Mouse (Mus musculus) liver, postnatal 0 days (tissue): ENCODE results near the gene Ahdc1. TPM values are rescaled to one million over a fixed set of nuclear protein-coding genes. Genes with fewer than 3 reads are reported as not detected.
A peak's percentile ranks its signal among the peaks of the same experiment; 100 is the strongest.
"Not testable (repeated sequence)": the region's sequence is repeated elsewhere in the genome, so short reads cannot be mapped to it uniquely, and the experiment has no call there.

Source experiments
- ATAC-seq: fragments of 200-750 bp; cut with Nextera tagmentation; 2 replicates; pipeline ENCODE4 v1.8.0; 2017; ENCODE audit warnings: mild to moderate bottlenecking, moderate library complexity
- DNase-seq: peaks from one replicate; pipeline ENCODE4 v3.0.0-alpha.2; 2016
- H3K27ac ChIP-seq: fragments of 300-500 bp; sonication (generic); 2 replicates; pipeline ENCODE4 v1.5.1; 2014; ENCODE audit warnings: antibody characterized with exemption, moderate library complexity, mild to moderate bottlenecking, low read depth
- H3K27me3 ChIP-seq: fragments of 300-500 bp; sonication (generic); 2 replicates; pipeline ENCODE4 v1.6.1; 2014; ENCODE audit warnings: low read length, control low read depth, mixed read lengths; ENCODE audit not compliant: insufficient read depth
- H3K36me3 ChIP-seq: fragments of 300-500 bp; sonication (generic); replicated peaks from 2 replicates; pipeline ENCODE4 v1.6.1; 2014; ENCODE audit warnings: mild to moderate bottlenecking, control low read depth, low read length, moderate library complexity, mixed read lengths; ENCODE audit not compliant: insufficient read depth
- H3K4me1 ChIP-seq: fragments of 300-500 bp; sonication (generic); 2 replicates; pipeline ENCODE4 v1.6.1; 2014; ENCODE audit warnings: antibody characterized with exemption, mild to moderate bottlenecking, control low read depth; ENCODE audit not compliant: insufficient read depth
- H3K4me2 ChIP-seq: fragments of 300-500 bp; sonication (generic); 2 replicates; pipeline ENCODE4 v1.6.1; 2014; ENCODE audit warnings: low read depth, mild to moderate bottlenecking, low read length, moderate library complexity, mixed read lengths
- H3K4me3 ChIP-seq: fragments of 300-500 bp; sonication (generic); 2 replicates; pipeline ENCODE4 v1.5.1; 2014; ENCODE audit warnings: low read depth, low read length
- H3K9ac ChIP-seq: fragments of 300-500 bp; sonication (generic); replicated peaks from 2 replicates; pipeline ENCODE4 v1.6.1; 2014; ENCODE audit warnings: mild to moderate bottlenecking, moderate library complexity
- H3K9me3 ChIP-seq: fragments of 300-500 bp; sonication (generic); 2 replicates; pipeline ENCODE4 v1.6.1; 2016; ENCODE audit warnings: mild to moderate bottlenecking, control low read depth, low read length, mixed read lengths
- CTCF ChIP-seq: sonication (generic); IDR thresholded peaks from 2 replicates; pipeline ENCODE4 v1.5.1; 2016; ENCODE audit warnings: antibody characterized with exemption, low read depth
- EP300 ChIP-seq: IDR thresholded peaks from 2 replicates; pipeline ENCODE4 v1.6.1; 2016; ENCODE audit warnings: antibody characterized with exemption, low read depth, mild to moderate bottlenecking
- WGBS: fragments of 180-500 bp; shearing (Covaris S2); extraction: QIAGEN DNeasy Blood & Tissue Kit; methylation state at CpG from one replicate; pipeline ENCODE4 v1.1.7; 2014; ENCODE audit not compliant: insufficient replicate concordance; 5-methylcytosine and 5-hydroxymethylcytosine counted together
- polyA plus RNA-seq: library from polyadenylated mRNA; unstranded; fragments of >200 nt; fragmentation: Nextera tagmentation; extraction: Ambion mirVana; gene quantifications from 2 replicates; pipeline ENCODE4 v1.2.1, GENCODE M21; 2015

Ahdc1 gene
- polyA plus RNA-seq, 1 experiment from 2014 or later, result 0.87 TPM

- 39% methylated on average over 10 of the region's 10 CpGs for WGBS
- ATAC-seq (no peak), DNase-seq (peak; percentile 73)
- Histone ChIP-seq H3K9me3 (no peaks in the 10 kb centered on the region), H3K4me2 (no peak overlapping the region), H3K9ac (no peak overlapping the region), H3K27me3 (no peaks in the 10 kb centered on the region), H3K36me3 (no peaks in the 10 kb centered on the region), H3K27ac (no peak overlapping the region), H3K4me3 (no peak overlapping the region), H3K4me1 (peaks cover 8% of the 10 kb centered on the region)
- no peak for TF ChIP-seq EP300
- TF ChIP-seq CTCF, result no peak
Measured at GRCm38 (mm10) chr4:133002896-133003295, 8.2 kb upstream of the Ahdc1 start.

GRCm38 (mm10) chr4:133003316-133004018, 7.6 kb upstream of the Ahdc1 start:
- Histone ChIP-seq H3K27me3 (no peaks in the 10 kb centered on the region), H3K4me3 (no peak overlapping the region), H3K4me2 (no peak overlapping the region), H3K9me3 (no peaks in the 10 kb centered on the region), H3K9ac (no peak overlapping the region), H3K27ac (no peak overlapping the region), H3K4me1 (peaks cover 8% of the 10 kb centered on the region), H3K36me3 (no peaks in the 10 kb centered on the region)
- WGBS, result 49% methylated on average over 21 of the region's 21 CpGs
- TF ChIP-seq EP300 (no peak), CTCF (no peak)
- no peak for DNase-seq
- no peak for ATAC-seq

- WGBS, result 7% methylated on average over 3 of the region's 3 CpGs
- Histone ChIP-seq H3K27ac (no peak overlapping the region), H3K9me3 (no peaks in the 10 kb centered on the region), H3K4me2 (no peak overlapping the region), H3K9ac (no peak overlapping the region), H3K36me3 (no peaks in the 10 kb centered on the region), H3K27me3 (peaks cover 6% of the 10 kb centered on the region; the same call in 1 of the 2 replicates), H3K4me1 (peaks cover 8% of the 10 kb centered on the region), H3K4me3 (no peak overlapping the region)
- ATAC-seq (peak; percentile 42; the same call in 1 of the 2 replicates), DNase-seq (peak; percentile 67)
- TF ChIP-seq EP300, result no peak
- TF ChIP-seq CTCF, result peak; percentile 100
Measured at GRCm38 (mm10) chr4:133005233-133005632, 5.8 kb upstream of the Ahdc1 start.

- not testable (repeated sequence) for H3K9me3 ChIP-seq, H3K27ac ChIP-seq, H3K4me2 ChIP-seq, H3K36me3 ChIP-seq, DNase-seq, H3K4me3 ChIP-seq, ATAC-seq, H3K9ac ChIP-seq
- Histone ChIP-seq H3K27me3 (peaks cover 11% of the 10 kb centered on the region), H3K4me1 (peaks cover 13% of the 10 kb centered on the region)
- WGBS, result 56% methylated on average over 6 of the region's 6 CpGs
Measured at GRCm38 (mm10) chr4:133005885-133006451, 5.1 kb upstream of the Ahdc1 start.

GRCm38 (mm10) chr4:133007513-133008380, 3.3 kb upstream of the Ahdc1 start:
- Histone ChIP-seq H3K27ac (peak overlapping the region; percentile 55; the same call in 1 of the 2 replicates), H3K9me3 (no peaks in the 10 kb centered on the region), H3K9ac (0 out of 2 replicates have a peak overlapping the region, but pooled peaks have one; percentile 11), H3K36me3 (no peaks in the 10 kb centered on the region), H3K4me2 (peak overlapping the region; percentile 45), H3K27me3 (peaks cover 14% of the 10 kb centered on the region), H3K4me1 (peaks cover 18% of the 10 kb centered on the region), H3K4me3 (0 out of 2 replicates have a peak overlapping the region, but pooled peaks have one; percentile 7)
- ATAC-seq (no peak), DNase-seq (peak; percentile 58)
- TF ChIP-seq CTCF, result no peak
- TF ChIP-seq EP300, result peak; percentile 66
- WGBS, result 30% methylated on average over 15 of the region's 15 CpGs

- H3K36me3 ChIP-seq, result no peaks in the 10 kb centered on the region
- H3K9ac ChIP-seq, result no peak overlapping the region
- no peak overlapping the region for H3K27ac ChIP-seq
- DNase-seq (peak; percentile 69), ATAC-seq (no peak)
- peaks cover 14% of the 10 kb centered on the region for H3K27me3 ChIP-seq
- TF ChIP-seq CTCF (peak; percentile 89), EP300 (no peak)
- no peak overlapping the region for H3K4me3 ChIP-seq
- peaks cover 24% of the 10 kb centered on the region for H3K4me1 ChIP-seq
- no peak overlapping the region for H3K4me2 ChIP-seq
- no peaks in the 10 kb centered on the region for H3K9me3 ChIP-seq
- 2% methylated on average over 4 of the region's 4 CpGs for WGBS
Measured at GRCm38 (mm10) chr4:133009131-133009530, 1.9 kb upstream of the Ahdc1 start.
